Comparison of ENCODE assay signal across 13 mouse cellular contexts in genomic region chr19:56998910-56999309, GRCm38 (mm10). TPM values are rescaled to one million over a fixed set of nuclear protein-coding genes. Genes with fewer than 3 reads are reported as not detected.
DNase-seq lines count a peak whose midpoint lies in the region; ATAC-seq and TF ChIP-seq lines count a peak whose summit lies in the region.
"Had no signal": no experiment of that assay in that cellular context is flagged by ENCODE, and none has a peak within 500 bp of the region (broad histone marks: within the 10 kb centered on the region; RNA-seq: fewer than 3 reads in every experiment).

No protein-coding gene starts in this region.

- H3K36me3 ChIP-seq in kidney, embryonic 15.5 days, result no peaks in the 10 kb centered on the region
- no peaks in the 10 kb centered on the region for H3K36me3 ChIP-seq in embryonic facial prominence, embryonic 13.5 days
- no peaks in the 10 kb centered on the region for H3K36me3 ChIP-seq in hindbrain, embryonic 14.5 days (replicated peaks; ENCODE audit: control insufficient read depth, insufficient read depth)
- no peaks in the 10 kb centered on the region for H3K36me3 ChIP-seq in neural tube, embryonic 15.5 days

- H3K9ac ChIP-seq in kidney, embryonic 15.5 days, result no peak overlapping the region
- no peak overlapping the region for H3K9ac ChIP-seq in embryonic facial prominence, embryonic 13.5 days
- H3K9ac ChIP-seq in hindbrain, embryonic 14.5 days, result no peak overlapping the region
- no peak overlapping the region for H3K9ac ChIP-seq in neural tube, embryonic 15.5 days (replicated peaks)

- H3K4me1 ChIP-seq in kidney, embryonic 15.5 days, result peaks cover 71% of the 10 kb centered on the region
- peaks cover 61% of the 10 kb centered on the region for H3K4me1 ChIP-seq in embryonic facial prominence, embryonic 13.5 days
- H3K4me1 ChIP-seq in hindbrain, embryonic 14.5 days (replicated peaks; ENCODE audit: control insufficient read depth, insufficient read depth, low read length), result peaks cover 13% of the 10 kb centered on the region
- H3K4me1 ChIP-seq in neural tube, embryonic 15.5 days, result peaks cover 44% of the 10 kb centered on the region
- H3K4me1 ChIP-seq in lung, adult 2 months (ENCODE audit: control insufficient read depth, insufficient read depth, low read length), result peaks cover 10% of the 10 kb centered on the region

- ATAC-seq in kidney, embryonic 15.5 days (replicated peaks; ENCODE audit: low FRiP score), result no peak
- no peak for ATAC-seq in embryonic facial prominence, embryonic 13.5 days (ENCODE audit: insufficient number of reproducible peaks, insufficient read depth, low FRiP score, low TSS enrichment, low read depth)
- no peak for ATAC-seq in hindbrain, embryonic 14.5 days (ENCODE audit: low FRiP score)
- no peak for ATAC-seq in neural tube, embryonic 15.5 days (ENCODE audit: low FRiP score)
- no peak for ATAC-seq in megakaryocyte-erythroid progenitor cell, adult 5-6 weeks (replicated peaks; ENCODE audit: low FRiP score, low TSS enrichment, poor library complexity, severe bottlenecking)
- ATAC-seq: Patski had no signal

- TF ChIP-seq POLR2A in lung, adult 2 months (IDR thresholded peaks at IDR 0.05; ENCODE audit: borderline replicate concordance, extremely low read depth, low read depth, low read length), result no peak

- H3K9me3 ChIP-seq in kidney, embryonic 15.5 days (replicated peaks), result no peaks in the 10 kb centered on the region
- no peaks in the 10 kb centered on the region for H3K9me3 ChIP-seq in embryonic facial prominence, embryonic 13.5 days
- no peaks in the 10 kb centered on the region for H3K9me3 ChIP-seq in hindbrain, embryonic 14.5 days (ENCODE audit: control insufficient read depth, low read length)
- no peaks in the 10 kb centered on the region for H3K9me3 ChIP-seq in neural tube, embryonic 15.5 days (replicated peaks)

- no peaks in the 10 kb centered on the region for H3K27me3 ChIP-seq in kidney, embryonic 15.5 days
- no peaks in the 10 kb centered on the region for H3K27me3 ChIP-seq in embryonic facial prominence, embryonic 13.5 days
- no peaks in the 10 kb centered on the region for H3K27me3 ChIP-seq in hindbrain, embryonic 14.5 days (ENCODE audit: control insufficient read depth, insufficient read depth, low read length)
- H3K27me3 ChIP-seq in neural tube, embryonic 15.5 days (replicated peaks), result no peaks in the 10 kb centered on the region
- H3K27me3 ChIP-seq: CH12.LX, Patski had no signal

- peak overlapping the region; percentile 85; the same call in 1 of the 2 replicates for H3K27ac ChIP-seq in kidney, embryonic 15.5 days
- peak overlapping the region; percentile 89 for H3K27ac ChIP-seq in embryonic facial prominence, embryonic 13.5 days
- peak overlapping the region; percentile 47 for H3K27ac ChIP-seq in hindbrain, embryonic 14.5 days
- peak overlapping the region; percentile 60; the same call in 1 of the 2 replicates for H3K27ac ChIP-seq in neural tube, embryonic 15.5 days (replicated peaks)

- H3K4me3 ChIP-seq in kidney, embryonic 15.5 days (replicated peaks), result no peak overlapping the region
- no peak overlapping the region for H3K4me3 ChIP-seq in embryonic facial prominence, embryonic 13.5 days
- H3K4me3 ChIP-seq in hindbrain, embryonic 14.5 days (replicated peaks; ENCODE audit: low read length), result no peak overlapping the region
- no peak overlapping the region for H3K4me3 ChIP-seq in neural tube, embryonic 15.5 days (replicated peaks)
- no peak overlapping the region for H3K4me3 ChIP-seq in lung, adult 2 months (replicated peaks; ENCODE audit: extremely low read depth, low read depth, low read length)

- no peak for TF ChIP-seq CTCF in lung, adult 2 months (IDR thresholded peaks at IDR 0.05; ENCODE audit: insufficient read depth, low read length)

- no peak overlapping the region for H3K4me2 ChIP-seq in kidney, embryonic 15.5 days
- H3K4me2 ChIP-seq in embryonic facial prominence, embryonic 13.5 days, result no peak overlapping the region
- H3K4me2 ChIP-seq in hindbrain, embryonic 14.5 days (replicated peaks), result no peak overlapping the region
- H3K4me2 ChIP-seq in neural tube, embryonic 15.5 days, result no peak overlapping the region

- WGBS in kidney, embryonic 15.5 days, result 76% methylated on average over 2 of the region's 2 CpGs
- WGBS in embryonic facial prominence, embryonic 13.5 days, result 34% methylated on average over 2 of the region's 2 CpGs
- 59% methylated on average over 2 of the region's 2 CpGs for WGBS in hindbrain, embryonic 14.5 days
- 67% methylated on average over 2 of the region's 2 CpGs for WGBS in neural tube, embryonic 15.5 days
- 69% methylated on average over 2 of the region's 2 CpGs for WGBS in lung, adult 2 months

- DNase-seq in kidney, postnatal 4 days, result no peak
- no peak for DNase-seq in hindbrain, embryonic 14.5 days (ENCODE audit: low spot score)
- DNase-seq in lung, adult 2 months, result no peak
- DNase-seq: adrenal gland, postnatal 14 days; cerebellum, adult 11 months; heart, postnatal 10 days had no signal

RNA-seq across cellular contexts. Expression of gene Afap1l2, which starts 9.1 kb away (rescaled TPM):
- polyA plus RNA-seq in kidney, embryonic 15.5 days (2015; fragmentation: Nextera tagmentation; extraction: Ambion mirVana), result 16.8 and 18.3 TPM in 2 replicates
- 8.1 and 9.3 TPM in 2 replicates for polyA plus RNA-seq in embryonic facial prominence, embryonic 13.5 days (2015; fragmentation: Nextera tagmentation; extraction: Ambion mirVana)
- 13.7 and 16.2 TPM in 2 replicates for polyA plus RNA-seq in hindbrain, embryonic 14.5 days (2014; fragmentation: Nextera tagmentation; extraction: Ambion mirVana)
- 12.3 and 15.9 TPM in 2 replicates for polyA plus RNA-seq in neural tube, embryonic 15.5 days (2015; fragmentation: Nextera tagmentation; extraction: Ambion mirVana)
- 7.0 and 10.0 TPM in 2 replicates for polyA plus RNA-seq in lung, adult 2 months (2012; rRNA removed)
- total RNA-seq in megakaryocyte-erythroid progenitor cell, adult 5-6 weeks (2014; fragmentation: Nextera tagmentation), result not detected in 2 replicates
- total RNA-seq in megakaryocyte-erythroid progenitor cell, adult 5-6 weeks (2017), result 0.47 TPM in 1 of 2 replicates, not detected in the other
- total RNA-seq: megakaryocyte progenitor cell, adult 5-6 weeks had no signal
